Mouse (Mus musculus): ENCODE data around the gene Phip.

The Phip gene

DNA sequence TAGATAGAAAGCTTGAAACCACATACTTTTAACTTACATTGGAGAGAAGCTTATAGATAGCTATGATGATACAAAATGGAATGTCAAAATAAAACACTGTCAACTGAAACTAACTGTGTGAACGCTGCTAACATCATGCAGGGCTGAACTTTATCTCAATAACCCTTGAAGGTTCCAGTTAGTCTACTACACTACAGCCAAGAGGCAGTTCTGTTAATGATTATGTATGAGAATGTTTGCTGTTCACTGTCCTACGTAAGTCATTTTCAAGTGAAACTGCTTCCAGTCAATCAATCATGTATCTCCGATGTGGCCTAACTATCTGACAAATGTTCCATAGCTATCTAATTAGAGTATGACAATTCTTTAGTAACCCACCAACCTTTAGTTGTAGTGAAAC is 107.6 kb downstream of the Phip start:
- DNase-seq (ENCODE audit: low spot score): peak; percentile 52

DNA sequence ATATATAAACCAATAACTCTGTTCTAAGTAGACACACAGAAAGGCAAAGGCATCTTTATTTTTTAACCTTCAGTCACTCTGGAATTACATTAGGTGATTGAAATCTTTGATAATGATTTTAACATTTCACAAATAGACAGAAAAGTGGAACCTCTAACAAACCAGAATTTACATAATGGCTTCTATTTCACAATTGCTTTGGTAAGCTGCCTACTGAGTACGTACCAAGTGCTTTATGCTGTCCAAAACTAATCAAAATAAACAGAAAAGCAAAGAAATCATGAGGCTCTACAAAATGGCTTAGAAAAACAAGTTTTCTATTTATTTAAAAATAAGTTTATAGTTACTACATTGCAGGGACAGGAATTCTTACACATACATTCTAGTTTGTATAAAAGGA is 109.2 kb downstream of the Phip start:
- DNase-seq (ENCODE audit: low spot score): peak; percentile 78

DNA sequence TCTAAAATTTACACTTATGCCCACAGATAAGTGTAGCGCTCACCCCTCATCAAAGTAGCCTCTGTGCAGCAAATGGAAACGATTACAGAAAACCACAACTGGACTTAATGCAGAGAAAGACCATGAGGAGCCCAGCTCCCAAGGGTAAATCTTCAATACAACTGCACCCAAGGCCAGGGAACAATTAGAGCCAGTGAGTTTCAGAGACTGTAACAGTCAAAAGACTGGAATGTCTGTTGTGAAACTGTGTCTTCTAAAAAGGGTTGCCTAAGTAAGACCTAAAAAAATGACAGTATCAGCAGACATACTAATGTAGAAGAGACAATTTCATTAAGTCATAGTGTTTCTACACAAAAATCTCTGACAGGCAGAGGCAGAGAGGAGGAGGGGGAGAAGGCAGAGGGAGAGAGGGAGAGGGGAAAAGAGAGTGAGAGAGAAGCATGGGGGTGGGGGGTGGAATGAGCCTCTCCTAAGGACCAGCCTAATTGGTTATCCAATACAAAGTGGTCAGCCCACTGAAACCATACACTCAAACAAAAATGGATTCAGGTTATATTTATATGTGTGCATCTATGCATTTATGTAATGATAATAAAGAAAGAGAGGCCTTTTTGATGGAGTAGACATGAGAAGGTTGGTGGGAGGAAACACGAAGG is 113.4 kb downstream of the Phip start:
- DNase-seq (ENCODE audit: low spot score): peak; percentile 59

DNA sequence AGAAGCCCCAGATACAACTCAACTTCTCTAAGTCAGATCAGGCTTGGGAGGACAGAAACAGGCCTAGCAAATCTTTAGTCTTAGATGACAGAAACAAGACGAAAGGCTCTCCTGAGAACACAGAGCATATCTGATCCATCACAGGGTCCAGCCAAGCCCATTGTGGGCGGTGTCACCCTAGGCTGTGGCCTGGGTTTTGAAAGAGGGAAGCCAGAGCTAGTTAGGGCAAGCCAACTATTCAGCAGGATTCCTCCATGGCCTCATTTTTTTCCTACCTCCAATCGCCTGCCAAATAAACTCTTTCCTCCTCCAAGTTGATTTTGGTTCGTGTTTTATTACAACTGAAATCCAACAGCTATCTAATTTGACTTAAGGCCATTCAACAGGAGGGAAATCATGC is 114.0 kb downstream of the Phip start:
- DNase-seq (ENCODE audit: low spot score): peak; percentile 76

DNA sequence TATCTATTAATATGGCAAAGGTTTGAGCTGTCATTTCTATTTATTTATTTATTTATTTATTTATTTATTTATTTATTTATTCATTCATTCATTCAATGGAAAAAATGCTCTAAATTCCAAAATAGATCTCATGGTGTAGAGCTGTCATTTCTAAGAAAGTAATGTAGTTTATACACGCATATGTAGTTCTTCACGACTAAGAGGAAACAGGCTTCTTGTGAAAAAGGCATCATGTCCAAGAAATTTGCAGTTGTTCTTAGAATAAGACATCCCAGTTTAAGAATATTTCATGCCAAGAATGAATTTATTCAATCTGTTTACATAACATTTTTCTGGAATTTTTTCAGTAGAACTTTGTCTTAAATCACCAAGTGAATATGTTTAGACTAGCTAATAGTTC is 114.5 kb downstream of the Phip start:
- DNase-seq (ENCODE audit: low spot score): no peak

DNA sequence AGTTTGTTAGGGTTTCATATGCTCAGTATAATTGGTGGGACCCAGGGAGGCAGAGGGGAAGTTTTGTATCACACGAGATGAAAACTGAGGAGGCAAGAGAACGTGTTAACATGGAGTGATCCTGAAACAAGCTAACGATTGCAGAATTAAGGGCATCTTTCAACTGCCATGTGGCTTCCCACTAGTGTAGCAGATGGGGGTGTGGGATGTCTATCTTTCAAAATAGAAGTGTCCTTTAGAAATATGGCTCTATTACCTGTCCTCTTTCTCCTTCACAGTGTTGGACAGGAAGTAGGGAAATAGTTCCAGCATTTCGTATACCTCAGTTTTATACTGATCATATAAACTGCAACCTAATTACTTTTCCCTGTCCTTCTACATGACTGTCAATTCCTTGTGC is 119.1 kb downstream of the Phip start:
- DNase-seq (ENCODE audit: low spot score): no peak

DNA sequence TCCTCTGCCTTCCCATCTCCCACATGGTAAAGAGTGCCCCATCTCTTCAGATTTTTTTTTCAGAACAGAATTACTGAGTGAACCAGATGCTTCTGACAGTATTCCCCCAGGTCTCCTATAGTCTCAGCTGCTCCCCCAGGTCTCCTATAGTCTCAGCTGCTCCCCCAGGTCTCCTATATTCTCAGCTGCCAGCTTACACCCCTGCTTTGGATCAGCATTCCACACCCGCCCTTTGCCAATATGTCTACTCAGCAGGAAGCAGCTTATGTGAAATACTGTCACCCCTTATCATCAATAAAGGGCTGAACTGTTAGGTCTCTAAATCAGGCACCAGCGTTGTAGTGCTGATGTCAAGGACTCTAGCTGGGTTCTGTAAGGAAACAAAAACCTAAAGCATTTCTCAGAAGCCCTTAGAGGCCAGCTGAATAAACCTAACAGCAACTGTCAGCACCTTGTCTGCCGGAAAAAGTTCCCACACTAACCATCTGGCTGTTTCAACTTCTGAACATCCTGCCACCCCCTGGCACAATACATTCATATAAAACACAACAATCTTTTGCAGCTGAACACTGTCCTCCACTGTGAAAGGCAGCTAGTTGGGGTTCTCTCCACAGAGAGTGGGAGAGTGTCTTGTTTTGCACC is 120.2 kb downstream of the Phip start:
- DNase-seq (ENCODE audit: low spot score): no peak

DNA sequence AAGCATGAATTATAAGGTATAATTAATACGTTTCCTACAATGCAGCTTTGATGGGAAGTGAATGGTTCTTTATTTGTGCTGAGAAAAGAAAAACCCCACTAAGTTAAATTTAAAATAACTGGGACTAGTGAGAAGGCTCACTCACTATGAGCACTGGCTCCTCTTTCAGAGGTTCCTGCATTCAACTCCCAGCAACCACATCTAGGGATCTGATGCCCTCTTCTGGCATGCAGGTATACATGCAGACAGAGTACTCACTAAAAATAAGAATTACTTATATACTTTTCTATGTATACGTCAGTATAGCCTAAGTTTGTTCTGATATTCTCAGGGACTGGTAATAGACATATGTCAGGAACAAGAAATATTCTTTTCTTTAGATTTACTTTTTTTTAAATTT is 121.3 kb downstream of the Phip start:
- peak; percentile 59 for DNase-seq (ENCODE audit: low spot score)

DNA sequence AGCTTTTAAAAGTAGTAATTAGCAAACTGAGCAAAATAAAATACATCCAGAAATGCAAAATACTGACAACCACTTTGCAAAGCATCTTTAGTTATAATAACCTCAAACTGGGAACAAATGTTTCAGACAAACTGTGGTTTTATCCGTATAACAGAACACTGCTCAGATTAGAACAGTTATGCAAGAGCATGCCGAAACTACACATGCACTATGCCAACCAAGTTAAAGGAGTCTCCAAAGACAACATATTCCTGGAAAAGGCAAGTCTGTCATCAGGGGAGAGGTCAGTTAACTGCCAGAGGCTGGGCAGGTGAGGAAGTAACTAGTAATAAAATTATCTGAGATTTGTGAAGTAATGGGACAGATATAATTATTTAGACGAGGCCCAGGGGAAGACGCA is 132.6 kb downstream of the Phip start:
- peak; percentile 81 for DNase-seq (ENCODE audit: low spot score)

DNA sequence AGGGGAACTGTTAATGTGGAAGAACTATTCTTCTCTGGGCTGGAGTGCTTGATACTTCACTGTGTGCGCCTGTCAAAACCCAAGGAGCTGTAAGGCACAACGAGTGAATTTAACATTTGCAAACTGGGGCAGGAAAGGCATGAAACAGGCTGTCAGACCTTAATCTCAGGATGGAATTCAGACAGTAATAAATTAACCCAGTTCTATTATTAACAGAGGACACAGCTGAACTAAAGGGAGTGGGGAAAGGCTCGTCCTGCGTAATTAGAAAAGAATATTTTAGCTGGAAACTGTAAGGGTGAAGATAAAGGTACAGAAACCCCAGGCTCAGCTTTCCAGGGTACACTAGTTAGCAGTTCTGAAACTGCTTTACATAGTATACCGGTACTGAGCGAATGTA is 139.4 kb downstream of the Phip start:
- no peak for DNase-seq (ENCODE audit: low spot score)

DNA sequence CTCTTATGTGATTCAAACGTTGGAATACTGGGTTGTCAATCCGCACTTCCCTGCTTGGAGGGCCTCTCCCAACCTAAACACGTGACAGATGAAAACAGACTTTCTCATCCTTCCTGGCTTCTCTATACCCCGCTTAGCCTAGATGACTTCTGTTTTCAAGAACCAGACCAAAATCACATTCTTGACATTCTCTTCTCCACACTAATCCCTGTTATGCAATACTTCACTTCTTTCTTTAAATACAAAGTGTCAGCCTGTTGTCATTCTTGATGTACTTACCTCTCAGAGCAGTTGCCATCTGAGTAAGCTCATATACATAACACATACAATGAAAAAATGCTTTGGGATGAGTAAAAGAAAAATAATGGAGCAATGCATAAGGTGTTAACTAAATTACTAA is 143.4 kb downstream of the Phip start:
- no peak for DNase-seq (ENCODE audit: low spot score)

DNA sequence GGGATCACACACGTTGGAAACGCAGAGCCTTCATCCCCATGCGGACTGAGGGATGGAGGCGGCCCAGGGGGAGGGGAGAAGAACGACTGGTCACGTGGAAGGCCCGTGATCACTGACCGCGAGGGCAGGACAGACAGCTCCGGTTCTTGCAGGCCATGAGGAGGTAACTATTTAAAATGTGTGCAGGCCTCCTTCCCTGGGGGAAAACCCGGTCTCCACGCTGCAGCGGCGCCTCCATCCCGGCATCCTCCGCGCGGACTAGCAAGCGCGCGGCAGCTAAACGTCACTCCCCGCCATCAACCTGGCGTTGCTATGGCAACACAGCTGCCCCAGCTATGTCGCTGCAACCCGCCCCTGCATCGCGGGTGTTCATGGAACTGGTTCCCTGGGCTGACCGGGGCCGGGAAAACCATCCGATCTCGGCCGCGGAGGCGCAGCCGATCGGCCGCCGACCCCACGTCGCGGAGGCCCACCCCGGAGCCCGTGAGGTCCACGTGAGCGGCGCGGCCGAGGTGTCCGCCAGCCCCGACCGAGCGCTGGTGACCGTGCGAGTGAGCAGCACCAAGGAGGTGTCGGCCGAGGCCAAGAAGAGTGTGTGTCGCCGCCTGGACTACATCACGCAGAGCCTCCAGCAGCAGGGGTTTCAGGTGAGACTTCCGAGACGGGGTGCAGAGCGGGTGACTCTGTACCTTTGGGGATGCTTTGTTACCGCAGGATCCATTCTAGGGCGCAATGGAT is 145.5 kb downstream of the Phip start:
- peak; percentile 85 for DNase-seq (ENCODE audit: low spot score)

DNA sequence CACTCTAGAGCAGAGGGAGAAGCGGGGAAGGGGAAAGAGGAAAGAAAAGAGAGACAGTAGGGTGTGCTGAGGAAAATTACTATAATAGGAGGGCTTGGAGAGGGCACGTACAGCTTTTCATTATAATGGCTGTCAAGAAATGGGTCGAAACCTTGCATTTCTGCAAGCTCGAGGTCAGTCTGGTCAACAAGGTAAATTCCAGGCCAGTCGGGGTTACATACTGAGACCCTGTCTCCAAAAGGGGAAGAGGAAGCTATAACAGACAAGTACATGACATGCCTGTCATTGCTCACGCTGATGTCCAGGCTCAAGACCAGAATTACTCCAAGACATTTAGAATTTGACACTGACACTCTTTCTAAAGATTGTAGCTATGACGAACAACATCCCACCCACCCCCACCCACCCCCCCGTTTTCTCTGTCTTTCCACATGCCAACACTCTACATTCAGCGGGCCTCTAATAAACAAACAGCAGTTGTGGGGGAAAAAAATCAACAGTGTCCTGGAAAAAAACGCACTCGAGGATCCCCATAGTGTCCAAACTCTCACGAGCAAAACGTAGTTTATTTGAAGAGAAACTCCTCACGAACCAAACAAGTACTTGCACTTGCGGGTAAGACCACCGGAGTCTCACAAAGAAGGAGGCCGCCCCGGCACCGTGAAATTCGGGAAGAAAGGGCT is 146.2 kb downstream of the Phip start, which contains the start of gene Irak1bp1:
Gene Irak1bp1, plus strand, starts transcription at position 534 of the 683 bp plus-strand sequence.
- no peak for DNase-seq (ENCODE audit: low spot score)

DNA sequence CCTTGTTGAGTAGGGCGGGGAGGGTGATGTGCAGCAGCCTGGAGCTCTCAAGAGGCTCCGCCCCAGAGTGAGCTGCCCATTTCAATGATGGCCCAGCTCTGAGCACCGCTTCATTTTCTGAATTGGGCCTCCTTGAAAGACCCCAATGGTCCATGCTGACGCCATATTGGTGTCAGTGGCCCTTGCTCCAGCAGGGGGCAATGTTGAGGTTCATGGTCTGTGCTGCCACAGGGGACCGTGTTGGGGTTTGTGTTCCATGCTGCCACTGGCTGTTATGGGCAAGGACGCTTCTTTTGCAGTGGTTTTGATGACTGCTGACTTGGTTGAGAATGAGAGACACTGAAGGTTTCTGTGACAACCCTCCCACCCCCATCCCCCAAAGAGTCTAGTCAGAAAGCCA is 148.9 kb downstream of the Phip start:
- no peak for DNase-seq (ENCODE audit: low spot score)

All from adipocyte (in vitro differentiated cells).